Mouse (Mus musculus) fibroblast of lung, adult 2 months (primary cell): Measurements from ENCODE around the gene Gm10300.
A peak's percentile ranks its signal among the peaks of the same experiment; 100 is the strongest.

Experiments
- DNase-seq: peaks from one replicate; pipeline ENCODE4 v3.0.0-alpha.2; 2011; ENCODE audit warnings: low read depth

Gm10300 gene

DNA sequence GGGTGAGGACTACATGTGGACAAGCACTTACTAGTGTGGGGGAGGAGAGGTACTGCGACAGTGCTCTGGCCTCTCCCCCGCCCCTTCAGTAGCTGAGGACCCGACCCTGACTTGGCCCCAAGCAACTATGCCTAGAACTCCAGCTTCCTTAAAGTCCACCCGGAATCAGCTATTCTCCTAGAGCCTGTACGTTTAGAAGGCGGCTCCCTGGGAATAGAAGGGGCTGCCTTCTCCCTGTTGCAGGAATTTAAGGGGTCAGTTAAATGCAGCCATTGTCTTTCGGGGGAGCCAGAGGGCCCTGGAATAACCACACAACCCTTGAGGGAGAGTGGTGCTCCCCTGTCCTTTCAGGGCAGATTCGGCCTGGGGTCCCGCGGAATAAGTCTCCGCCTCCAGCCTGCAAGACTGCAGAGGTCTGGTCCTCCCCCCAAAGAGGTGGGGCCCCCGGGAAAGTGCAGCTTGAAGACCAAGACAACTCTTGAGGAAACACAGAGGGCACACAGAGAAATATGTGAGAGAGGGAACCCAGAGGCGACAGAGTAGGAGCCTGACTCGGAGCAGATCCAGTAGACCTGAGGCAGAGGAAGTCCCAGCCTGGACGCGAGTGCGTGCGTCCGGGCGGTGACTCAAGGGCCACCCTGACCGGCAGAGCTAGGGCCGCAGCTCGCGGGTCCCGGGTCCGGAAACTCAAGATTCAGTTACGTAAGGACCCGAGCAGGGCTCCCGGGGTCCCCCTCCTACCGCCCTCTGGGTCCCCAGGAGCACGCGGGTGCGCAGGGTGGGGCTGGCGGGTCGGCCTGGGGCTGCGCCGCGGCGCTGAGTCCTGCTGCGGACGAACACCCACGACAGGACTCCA lies at the start of gene Gm10300:
Gene Gm10300, plus strand, starts transcription at position 621 of the 856 bp plus-strand sequence.
- no peak for DNase-seq

GRCm38 (mm10) chr4:132025264-132025663 lies 49.2 kb upstream of the Gm10300 start:
- no peak for DNase-seq

DNA sequence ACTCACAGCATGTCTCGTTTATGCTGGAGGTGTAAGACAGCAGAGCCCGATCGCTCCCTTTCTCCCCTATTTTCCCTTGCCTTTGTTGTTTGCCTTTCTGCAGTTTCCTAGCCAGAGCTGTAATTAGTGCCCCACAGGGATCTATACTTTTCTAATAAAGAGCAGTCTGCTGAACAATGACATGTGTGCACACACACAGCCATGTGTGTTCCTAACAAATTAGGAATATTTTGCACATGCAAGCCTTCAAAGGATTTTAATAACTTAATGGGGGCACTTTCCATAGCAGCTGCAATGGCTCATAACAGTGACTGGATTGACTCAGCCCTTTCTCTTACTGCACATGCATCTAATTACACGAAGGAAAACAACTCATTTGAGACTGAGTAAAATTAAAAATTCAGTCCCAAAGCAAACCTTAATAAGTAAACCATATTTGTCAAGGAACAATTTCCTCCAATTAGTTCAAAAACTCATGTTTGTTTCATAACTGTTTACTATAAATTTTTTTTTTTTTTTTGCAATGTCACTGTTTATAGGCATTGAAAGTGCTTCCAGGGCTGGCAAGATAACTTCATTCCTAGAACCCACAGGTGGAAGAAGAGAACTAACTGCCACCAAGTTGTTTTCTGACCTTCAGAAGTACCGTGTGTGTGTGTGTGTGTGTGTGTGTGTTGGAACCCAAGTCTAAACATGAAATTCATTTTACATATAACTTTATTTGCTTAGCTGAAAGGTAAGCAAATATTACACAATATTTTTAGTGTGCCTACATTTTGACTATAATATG lies 48.6 kb upstream of the Gm10300 start:
- no peak for DNase-seq

GRCm38 (mm10) chr4:132027167-132027566 lies 47.3 kb upstream of the Gm10300 start:
- DNase-seq = no peak

DNA sequence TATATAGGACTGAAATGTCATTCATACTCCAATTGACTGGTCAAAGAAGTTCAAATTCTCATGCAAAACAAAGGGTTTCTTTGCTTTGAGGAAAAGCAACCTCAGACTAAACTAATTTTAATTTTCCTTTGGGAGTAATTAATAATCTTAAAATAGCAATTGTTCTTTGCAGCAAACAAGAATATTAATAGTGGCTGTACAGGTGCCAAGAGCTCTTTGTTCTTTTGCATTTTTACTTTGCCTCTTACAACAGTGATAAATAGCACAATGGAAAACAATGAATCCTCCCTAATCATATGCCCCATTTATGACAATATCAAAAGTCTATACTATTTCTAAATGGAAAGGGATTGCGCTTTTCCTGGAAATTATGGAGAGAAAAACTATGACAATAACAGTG lies 46.7 kb upstream of the Gm10300 start:
- no peak for DNase-seq

GRCm38 (mm10) chr4:132029851-132030741 lies 44.4 kb upstream of the Gm10300 start:
- DNase-seq = no peak

GRCm38 (mm10) chr4:132033183-132033582 lies 41.3 kb upstream of the Gm10300 start:
- DNase-seq = no peak

GRCm38 (mm10) chr4:132034242-132034641 lies 40.3 kb upstream of the Gm10300 start:
- no peak for DNase-seq

DNA sequence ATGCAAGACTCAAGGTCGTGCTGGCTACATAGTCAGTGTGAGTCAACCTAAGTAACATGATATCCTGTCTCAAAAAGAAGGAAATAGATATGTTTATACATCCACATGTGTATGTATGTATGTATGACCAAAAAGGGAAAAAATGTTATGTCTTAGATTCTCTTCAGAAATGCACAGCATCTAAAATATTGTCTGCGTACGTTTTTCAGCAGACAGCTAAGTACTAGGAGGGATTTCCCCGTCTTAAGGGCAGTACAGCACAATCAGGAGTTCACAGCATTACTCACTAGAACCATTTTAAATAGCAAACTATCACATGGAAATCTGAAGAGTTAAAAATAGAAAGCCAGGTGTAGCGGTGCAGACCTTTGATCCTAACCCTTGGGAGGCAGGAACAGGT lies 37.4 kb upstream of the Gm10300 start:
- DNase-seq = no peak

DNA sequence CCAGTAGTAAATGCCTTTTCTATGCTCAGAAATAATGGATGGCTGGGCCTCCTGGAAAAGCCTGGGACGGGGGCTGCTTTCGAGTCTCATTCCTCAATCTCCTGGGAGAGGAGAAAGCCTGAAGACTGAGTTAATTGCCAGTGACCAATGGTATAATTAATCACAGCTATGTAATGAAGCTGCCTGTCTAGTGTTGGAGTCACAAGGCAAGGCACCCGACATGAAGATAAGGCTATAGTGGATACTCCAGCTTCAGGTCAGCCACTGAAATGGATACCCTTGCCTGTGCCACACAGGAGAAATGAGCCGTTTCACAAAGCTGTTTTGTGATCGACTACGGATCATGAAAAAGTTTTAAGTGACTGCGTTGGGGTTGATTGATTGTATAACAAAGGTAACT lies 36.5 kb upstream of the Gm10300 start:
- no peak for DNase-seq

DNA sequence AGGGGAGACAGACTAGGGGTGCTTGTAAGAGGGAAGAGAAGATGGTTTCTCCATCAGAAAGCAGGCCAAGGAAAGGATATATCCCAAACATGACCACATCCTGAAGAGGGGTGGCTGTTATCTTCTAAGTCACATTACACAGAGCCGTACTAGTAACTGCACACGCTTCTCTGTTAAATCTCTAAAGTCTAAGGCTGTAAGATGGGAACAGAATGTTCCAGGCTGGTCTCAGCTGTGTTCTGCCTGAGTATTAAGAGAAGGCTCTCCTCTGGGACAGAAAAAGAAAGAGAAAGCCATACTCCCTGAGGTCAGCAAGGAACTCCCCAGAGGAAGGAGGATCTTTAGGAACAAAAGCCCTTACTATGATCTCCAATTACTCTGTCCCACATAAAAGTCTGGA lies 35.7 kb upstream of the Gm10300 start:
- DNase-seq = no peak

DNA sequence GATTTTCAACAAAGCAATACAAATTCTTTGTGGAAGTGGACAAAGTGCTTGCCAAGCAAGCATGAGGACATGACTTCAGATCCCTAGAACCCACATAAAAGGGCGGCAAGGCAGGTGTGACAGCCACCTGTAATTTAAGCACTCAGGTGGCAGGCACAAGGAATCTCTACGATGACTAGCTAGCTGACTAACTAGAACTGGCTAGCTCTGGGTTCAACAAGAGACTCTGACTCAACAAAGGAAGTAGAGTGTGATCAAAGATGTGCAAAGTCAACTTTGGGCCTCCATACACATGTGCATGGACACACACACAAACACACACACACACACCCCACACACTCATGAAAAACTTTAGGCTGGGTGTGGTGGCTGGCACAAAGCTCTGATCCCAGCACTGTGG lies 35.0 kb upstream of the Gm10300 start:
- no peak for DNase-seq

DNA sequence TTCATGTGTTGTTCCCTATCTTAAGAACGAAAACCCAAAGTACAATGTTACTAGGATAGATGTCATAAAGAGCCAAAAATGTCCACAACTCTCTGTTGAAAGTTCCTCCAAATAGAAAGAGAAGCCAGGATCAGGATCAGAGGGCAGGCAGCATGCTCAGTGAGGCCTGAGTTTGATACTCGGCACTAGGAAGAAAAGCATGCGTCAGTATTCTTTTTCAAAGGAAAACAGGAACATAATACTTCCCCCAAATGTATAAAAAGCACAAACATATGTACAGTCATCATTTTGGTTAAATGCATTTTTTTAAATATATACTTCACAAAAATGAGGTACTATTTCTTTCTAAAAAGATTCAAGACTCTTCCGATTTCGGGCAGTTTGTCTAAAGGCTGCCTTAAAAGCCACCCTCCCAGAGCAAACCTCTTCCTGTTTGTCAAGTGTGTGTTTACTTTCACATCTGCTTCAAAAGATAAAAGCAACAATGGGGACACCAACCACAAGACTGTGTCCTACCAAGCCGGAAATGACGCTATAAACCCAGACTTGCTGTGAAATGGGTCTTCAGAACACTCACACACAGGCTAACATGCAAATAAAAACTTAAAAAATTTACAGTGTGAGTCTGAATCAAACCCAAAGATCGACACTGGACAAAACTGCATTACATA lies 34.4 kb upstream of the Gm10300 start:
- DNase-seq = no peak

DNA sequence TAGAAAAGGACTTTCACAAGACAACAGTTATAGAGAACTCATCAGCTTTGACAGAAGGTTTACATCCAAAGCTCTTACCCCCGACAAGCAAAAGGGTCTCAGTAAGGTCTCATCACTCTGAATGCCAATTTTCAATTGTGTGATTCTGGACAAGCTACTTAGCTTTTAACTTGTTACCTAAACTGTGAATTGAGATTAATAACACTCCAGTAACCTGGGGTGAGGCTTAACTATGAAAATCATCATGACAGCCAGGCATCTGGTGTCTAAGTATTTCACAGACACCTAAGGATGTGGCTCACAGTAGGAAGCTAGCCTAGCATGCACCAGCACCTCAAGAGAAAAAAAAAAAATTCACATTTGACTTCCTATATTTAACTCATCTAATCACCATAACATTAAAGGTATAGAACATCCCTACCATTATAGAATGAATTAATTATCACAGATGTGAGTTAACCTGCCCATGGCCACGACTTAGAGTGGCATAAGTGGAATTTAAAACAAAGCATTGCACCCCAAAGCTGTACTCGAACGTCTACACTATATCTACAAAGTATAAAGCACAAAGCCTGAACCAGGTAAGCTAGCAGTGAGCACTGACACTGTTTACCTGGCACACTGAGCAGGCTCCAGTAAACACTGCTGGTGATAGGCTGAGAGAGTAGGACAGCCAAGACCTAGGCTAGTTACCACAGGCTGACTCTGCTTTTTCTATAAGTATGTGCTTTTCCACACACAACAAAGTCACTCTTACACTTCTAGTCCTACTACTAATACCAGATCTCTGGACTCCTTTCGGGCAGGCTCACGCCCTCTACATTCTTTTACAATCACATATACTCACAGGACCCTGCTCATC lies 32.8 kb upstream of the Gm10300 start:
- no peak for DNase-seq

DNA sequence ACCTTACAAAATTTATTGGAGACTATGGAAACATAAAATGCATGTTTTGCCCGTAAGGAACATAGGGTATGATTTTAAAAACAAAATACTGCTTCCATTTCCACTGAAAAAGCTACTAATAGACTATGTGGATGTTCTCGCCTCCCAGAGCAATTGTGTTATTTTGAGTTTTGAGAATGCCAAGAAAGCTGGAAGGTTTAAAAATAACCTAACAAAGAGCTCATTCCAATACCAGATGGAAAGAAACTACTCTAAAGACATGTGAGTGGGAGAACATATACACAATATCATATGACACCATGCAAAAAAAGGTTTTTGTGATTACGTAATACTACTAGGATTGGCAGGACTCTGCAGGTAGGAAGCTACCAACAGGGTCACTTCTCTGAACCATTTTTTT lies 30.8 kb upstream of the Gm10300 start:
- no peak for DNase-seq

- DNase-seq = no peak
These were observed 26.2 kb upstream of the Gm10300 start for GRCm38 (mm10) chr4:132048011-132048991.

- peak; percentile 65 for DNase-seq
These were observed 25.5 kb upstream of the Gm10300 start for GRCm38 (mm10) chr4:132048995-132049404.

DNA sequence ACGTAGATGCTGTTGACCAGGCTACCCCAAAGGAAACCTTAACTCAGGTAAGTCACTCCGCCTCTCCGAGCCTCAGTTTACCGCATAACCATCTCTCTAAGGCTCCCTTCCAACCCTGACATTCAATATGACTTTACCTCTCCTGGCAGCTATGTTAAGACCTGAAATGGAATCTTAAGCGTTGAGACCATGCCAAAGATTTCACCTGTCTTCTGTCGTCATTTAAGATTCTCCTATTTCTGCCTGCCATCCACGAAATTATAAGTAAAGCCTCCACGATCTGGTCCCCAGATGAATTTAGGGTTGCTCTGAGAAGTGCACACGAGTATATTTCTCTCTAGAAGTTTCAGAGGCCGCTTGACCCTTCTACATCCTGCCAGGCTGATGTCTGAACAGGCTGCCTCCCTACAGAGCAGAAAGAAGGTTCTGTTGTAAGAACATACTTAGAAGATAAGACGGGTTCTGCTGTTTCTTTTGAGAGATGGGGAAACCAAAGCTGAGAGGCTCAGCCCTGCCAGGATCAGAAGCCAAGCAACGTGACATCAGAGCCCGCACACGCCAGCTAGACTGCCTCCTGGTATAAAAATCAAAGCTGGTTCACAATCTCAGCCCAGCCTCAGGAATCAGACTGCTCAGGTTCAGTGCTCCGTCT lies 24.8 kb upstream of the Gm10300 start:
- DNase-seq = peak; percentile 19
